Mouse (Mus musculus) limb, embryonic 11.5 days (tissue): Measurements from ENCODE around the gene Sptbn1. TPM values are rescaled to one million over a fixed set of nuclear protein-coding genes. Genes with fewer than 3 reads are reported as not detected.

Experiments
- ATAC-seq: fragments of 200-750 bp; cut with Nextera tagmentation; 2 replicates; pipeline ENCODE4 v1.8.0; 2017; ENCODE audit warnings: low read depth; ENCODE audit not compliant: insufficient number of reproducible peaks, low FRiP score, low TSS enrichment
- DNase-seq: peaks from one replicate; pipeline ENCODE4 v3.0.0-alpha.2; 2015; ENCODE audit warnings: low spot score
- H3K27ac ChIP-seq: fragments of 300-500 bp; sonication (generic); replicated peaks from 2 replicates; pipeline ENCODE4 v1.5.1; 2014; ENCODE audit warnings: low read depth, mild to moderate bottlenecking, low read length
- H3K27me3 ChIP-seq: fragments of 300-500 bp; sonication (generic); 2 replicates; pipeline ENCODE4 v1.6.1; 2014; ENCODE audit warnings: mild to moderate bottlenecking, low read length, mixed read lengths; ENCODE audit not compliant: control insufficient read depth, insufficient read depth
- H3K36me3 ChIP-seq: fragments of 300-500 bp; sonication (generic); 2 replicates; pipeline ENCODE4 v1.6.1; 2014; ENCODE audit warnings: mild to moderate bottlenecking, low read length, moderate library complexity, mixed read lengths; ENCODE audit not compliant: control insufficient read depth, insufficient read depth
- H3K4me1 ChIP-seq: fragments of 300-500 bp; sonication (generic); 2 replicates; pipeline ENCODE4 v1.6.1; 2014; ENCODE audit warnings: low read length, mixed read lengths; ENCODE audit not compliant: control insufficient read depth, insufficient read depth
- H3K4me2 ChIP-seq: fragments of 300-500 bp; sonication (generic); 2 replicates; pipeline ENCODE4 v1.6.1; 2014; ENCODE audit warnings: low read depth, mild to moderate bottlenecking, moderate library complexity; ENCODE audit not compliant: severe bottlenecking
- H3K4me3 ChIP-seq: fragments of 300-500 bp; sonication (generic); 2 replicates; pipeline ENCODE4 v1.5.1; 2014; ENCODE audit warnings: low read depth, low read length
- H3K9ac ChIP-seq: fragments of 300-500 bp; sonication (generic); 2 replicates; pipeline ENCODE4 v1.6.1; 2014; ENCODE audit warnings: mild to moderate bottlenecking, low read length
- H3K9me3 ChIP-seq: fragments of 300-500 bp; sonication (generic); 2 replicates; pipeline ENCODE4 v1.6.1; 2016; ENCODE audit warnings: low read length; ENCODE audit not compliant: control insufficient read depth
- WGBS: fragments of 180-500 bp; shearing (Covaris S2); extraction: QIAGEN DNeasy Blood & Tissue Kit; methylation state at CpG from one replicate; pipeline ENCODE4 v1.1.7; 2014; 5-methylcytosine and 5-hydroxymethylcytosine counted together
- polyA plus RNA-seq: library from polyadenylated mRNA; unstranded; fragments of >200 nt; fragmentation: Nextera tagmentation; extraction: Ambion mirVana; gene quantifications from 2 replicates; pipeline ENCODE4 v1.2.1, GENCODE M21; 2014

Gene Sptbn1
- polyA plus RNA-seq: 65.4 and 71.7 TPM in 2 replicates

DNA sequence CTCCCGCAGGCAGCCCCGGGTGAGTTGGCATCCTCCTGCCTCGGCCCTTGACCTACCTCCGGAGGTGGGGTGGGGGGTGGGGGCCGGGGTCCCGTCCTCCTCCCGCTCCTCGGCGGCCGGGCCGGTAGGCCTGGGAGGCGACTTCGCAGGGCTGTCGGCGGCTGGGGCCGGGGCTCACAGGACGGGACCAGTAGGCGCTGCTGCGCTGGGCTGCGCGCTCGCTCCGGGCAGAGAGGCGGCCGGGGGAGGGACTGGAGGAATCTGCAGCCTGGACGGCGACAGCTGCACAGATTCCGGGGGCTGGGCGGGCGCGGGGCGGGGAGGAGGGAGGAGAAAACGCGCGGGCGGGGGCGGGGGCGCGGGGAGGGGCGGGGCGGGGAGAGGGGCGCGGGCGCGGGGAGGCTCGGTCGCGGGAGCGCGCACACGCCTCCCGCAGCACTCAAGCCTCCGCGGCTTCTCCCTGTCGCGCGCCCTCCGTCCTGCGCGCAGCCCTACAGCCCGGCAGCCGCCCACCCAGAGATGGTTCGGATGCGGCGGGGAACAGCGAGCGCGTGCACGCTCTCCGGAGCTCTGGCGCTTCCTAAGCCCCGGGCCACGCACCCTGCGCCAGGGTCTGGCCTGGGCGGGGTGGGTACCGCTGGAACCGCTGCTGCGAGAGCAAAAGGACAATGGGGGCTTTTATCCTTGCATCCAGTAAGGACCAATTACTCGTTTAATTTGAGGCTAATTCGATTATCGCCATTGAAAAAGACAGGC, at the start of gene Sptbn1:
Gene Sptbn1, minus strand, starts transcription at position 284 of the 756 bp plus-strand sequence.
- peak within 1 kb of the TSS; percentile 96 for H3K4me3 ChIP-seq
- peak within 1 kb of the TSS; percentile 85 for H3K9ac ChIP-seq
- 0 out of 2 replicates have a peak, but pooled peaks cover 3% of the 10 kb centered on the region for H3K4me1 ChIP-seq
- peak within 1 kb of the TSS; percentile 86 for H3K4me2 ChIP-seq
- no peaks in the 10 kb centered on the region for H3K36me3 ChIP-seq
- H3K27me3 ChIP-seq: no peaks in the 10 kb centered on the region
- ATAC-seq: peak; percentile 96
- H3K9me3 ChIP-seq: no peaks in the 10 kb centered on the region
- peak; percentile 89 for DNase-seq
- under 1% methylated on average over 37 of the region's 81 CpGs for WGBS
- peak within 1 kb of the TSS; percentile 79 for H3K27ac ChIP-seq

DNA sequence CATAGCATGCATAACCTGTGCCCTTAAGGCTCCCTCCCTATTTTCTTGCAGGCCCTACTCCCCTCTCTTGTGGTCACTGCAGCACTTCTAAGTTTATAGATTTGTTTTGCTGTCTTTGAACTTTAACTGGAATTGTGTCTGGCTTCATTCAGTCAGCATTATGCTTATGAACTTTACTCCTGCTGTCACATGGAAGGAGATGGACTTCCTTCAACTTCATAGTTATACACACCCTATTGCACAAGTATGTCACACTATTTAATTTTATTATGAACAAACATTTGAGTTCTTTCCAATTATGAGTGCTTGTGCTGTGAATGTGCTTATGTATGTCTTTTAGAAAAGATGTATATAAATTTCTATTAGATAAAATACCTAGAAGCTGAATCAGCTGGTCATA, 26.3 kb upstream of the Sptbn1 start:
- Histone ChIP-seq H3K9ac (no peak overlapping the region), H3K4me1 (no peaks in the 10 kb centered on the region), H3K27me3 (no peaks in the 10 kb centered on the region), H3K9me3 (no peaks in the 10 kb centered on the region), H3K36me3 (no peaks in the 10 kb centered on the region), H3K27ac (no peak overlapping the region), H3K4me3 (no peak overlapping the region), H3K4me2 (no peak overlapping the region)
- ATAC-seq (no peak), DNase-seq (no peak)

DNA sequence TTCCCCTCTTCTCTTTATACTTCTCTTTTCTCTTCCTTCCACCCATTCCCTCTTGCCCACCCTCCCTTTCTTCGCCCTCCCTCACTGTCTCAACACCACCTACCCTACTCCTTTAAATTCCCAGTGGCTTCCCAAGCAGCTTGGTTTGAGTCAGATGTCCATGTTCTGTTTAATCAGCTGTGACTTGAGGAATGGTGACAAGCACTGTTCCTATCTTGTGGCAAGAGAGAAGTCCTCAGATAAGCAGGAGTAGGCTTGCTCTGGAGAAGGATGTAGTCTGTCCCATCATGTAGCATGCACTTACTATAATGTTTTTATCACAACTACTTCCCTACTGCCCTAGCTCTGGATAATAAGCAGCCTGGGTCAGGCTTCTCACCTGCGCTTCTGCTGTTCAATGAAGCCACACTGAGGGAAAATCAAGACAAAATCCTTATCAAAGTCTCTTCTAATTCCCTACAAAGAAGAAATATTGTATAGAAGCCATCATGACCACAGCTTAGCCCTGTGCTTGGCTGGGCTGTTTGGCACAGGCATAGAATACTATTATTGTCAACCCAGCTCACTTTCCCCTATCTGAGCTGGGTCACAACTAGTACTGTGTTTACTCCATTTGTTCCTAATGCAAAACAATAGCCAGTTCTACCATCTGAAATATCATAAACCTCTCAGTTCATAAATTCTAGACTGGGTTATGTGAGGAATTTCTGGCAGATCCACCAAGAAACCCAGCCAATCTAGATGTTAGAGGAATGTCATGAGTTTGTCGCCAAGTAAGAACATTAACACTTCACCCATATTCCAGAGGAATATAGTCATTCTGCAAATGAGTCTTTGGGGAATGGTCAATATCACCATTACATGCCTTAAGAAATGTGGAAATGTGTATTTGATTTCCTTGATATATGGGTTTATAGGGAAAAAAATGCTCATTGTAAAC, 24.5 kb upstream of the Sptbn1 start:
- DNase-seq (no peak), ATAC-seq (no peak)
- 85% methylated on average over 3 of the region's 3 CpGs for WGBS
- Histone ChIP-seq H3K4me2 (no peak overlapping the region), H3K4me1 (no peaks in the 10 kb centered on the region), H3K9me3 (no peaks in the 10 kb centered on the region), H3K36me3 (no peaks in the 10 kb centered on the region), H3K27me3 (no peaks in the 10 kb centered on the region), H3K4me3 (no peak overlapping the region), H3K27ac (no peak overlapping the region), H3K9ac (no peak overlapping the region)

DNA sequence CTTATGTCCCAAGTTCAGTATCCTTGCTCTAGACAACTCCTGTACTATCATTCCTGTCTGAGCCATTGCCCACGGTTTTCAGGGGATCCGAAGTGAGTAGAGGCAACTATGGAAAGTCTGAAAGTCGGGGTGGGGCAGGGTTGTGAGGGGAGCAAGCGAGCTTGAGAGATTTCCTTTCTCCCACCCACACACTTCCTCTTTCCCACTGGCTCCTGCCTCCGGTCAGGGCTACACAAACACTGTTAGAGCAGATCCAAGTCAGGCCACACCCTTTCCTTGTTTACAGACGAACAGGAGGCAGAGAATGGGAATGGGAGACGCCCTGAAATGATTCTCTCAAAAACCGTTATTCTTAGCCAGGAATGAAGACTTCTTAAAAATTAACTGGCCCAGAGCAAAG, 23.2 kb upstream of the Sptbn1 start:
- H3K4me1 ChIP-seq: no peaks in the 10 kb centered on the region
- H3K9me3 ChIP-seq: no peaks in the 10 kb centered on the region
- 56% methylated on average over 8 of the region's 8 CpGs for WGBS
- H3K9ac ChIP-seq: no peak overlapping the region
- H3K27me3 ChIP-seq: no peaks in the 10 kb centered on the region
- H3K27ac ChIP-seq: no peak overlapping the region
- no peak for ATAC-seq
- no peak for DNase-seq
- H3K36me3 ChIP-seq: no peaks in the 10 kb centered on the region
- no peak overlapping the region for H3K4me2 ChIP-seq
- H3K4me3 ChIP-seq: no peak overlapping the region

DNA sequence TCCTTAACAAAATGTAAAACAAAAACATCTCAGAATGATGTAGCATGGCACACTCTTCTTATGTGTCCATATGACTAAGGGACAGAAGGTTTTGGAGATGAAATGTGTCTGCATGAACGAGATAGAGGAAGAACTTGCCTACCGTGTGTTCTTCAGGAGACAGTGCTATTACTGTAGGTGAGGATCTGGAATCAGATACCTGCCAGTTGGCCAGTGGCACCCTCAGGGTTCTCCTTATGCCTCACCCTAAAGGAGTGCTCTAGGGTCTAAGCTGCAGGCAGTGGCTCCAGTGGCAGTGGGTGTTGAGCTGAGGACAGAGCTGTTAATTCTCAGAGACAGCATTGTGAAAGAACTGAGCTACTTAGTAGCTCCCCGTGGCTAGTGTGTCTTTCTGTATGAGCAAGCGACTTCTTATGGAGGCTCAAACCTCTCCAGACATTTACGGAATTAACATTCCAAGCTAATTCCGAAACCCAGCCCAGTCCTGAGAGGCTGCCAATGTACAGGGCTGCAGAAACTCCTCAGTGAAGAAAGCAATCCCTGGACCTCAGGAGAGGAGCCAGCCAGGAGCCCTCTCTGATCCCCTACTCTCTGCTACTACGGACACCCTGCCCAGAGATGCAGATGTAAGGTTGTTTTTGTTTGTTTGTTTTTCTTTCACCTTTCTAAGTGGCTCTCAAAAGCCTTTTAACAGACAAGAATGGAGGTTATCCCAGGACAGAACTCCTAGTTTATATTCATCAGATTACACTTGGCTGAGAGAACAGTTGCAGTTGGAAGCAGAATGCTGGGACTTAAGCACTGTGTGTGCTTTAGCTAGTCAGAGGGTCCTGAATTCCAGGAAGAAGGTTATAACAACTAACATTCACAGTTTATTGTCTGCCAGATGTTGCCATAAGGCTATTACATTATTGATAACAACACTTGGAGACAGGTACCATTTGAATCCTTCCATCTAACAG, 21.8 kb upstream of the Sptbn1 start:
- Histone ChIP-seq H3K4me2 (no peak overlapping the region), H3K9me3 (no peaks in the 10 kb centered on the region), H3K9ac (no peak overlapping the region), H3K4me3 (no peak overlapping the region), H3K27me3 (no peaks in the 10 kb centered on the region), H3K36me3 (no peaks in the 10 kb centered on the region), H3K4me1 (no peaks in the 10 kb centered on the region), H3K27ac (no peak overlapping the region)
- WGBS: 64% methylated on average over 7 of the region's 7 CpGs
- ATAC-seq (no peak), DNase-seq (no peak)

DNA sequence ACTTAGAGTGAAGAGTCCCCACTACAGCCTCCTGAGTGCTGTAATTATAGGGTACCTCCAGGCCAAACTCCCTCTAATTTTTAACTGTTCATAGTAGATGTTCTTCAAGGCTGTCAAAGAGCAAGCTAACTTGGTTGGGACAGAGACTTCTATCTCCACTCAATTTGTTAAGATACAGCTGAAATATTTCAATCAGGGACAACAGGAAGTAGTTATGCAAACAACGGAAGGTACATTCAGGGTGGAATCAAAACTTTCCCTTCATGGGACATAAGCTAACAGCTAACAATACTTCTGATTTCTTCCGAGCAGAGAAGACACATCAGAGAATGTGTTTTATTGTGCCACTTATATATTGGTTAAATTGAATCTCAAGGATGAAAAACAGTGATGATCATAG, 20.1 kb upstream of the Sptbn1 start:
- Histone ChIP-seq H3K27me3 (no peaks in the 10 kb centered on the region), H3K4me1 (no peaks in the 10 kb centered on the region), H3K4me3 (no peak overlapping the region), H3K9me3 (no peaks in the 10 kb centered on the region), H3K4me2 (no peak overlapping the region), H3K9ac (no peak overlapping the region), H3K36me3 (no peaks in the 10 kb centered on the region), H3K27ac (no peak overlapping the region)
- DNase-seq (no peak), ATAC-seq (no peak)
- WGBS: 85% methylated on average over 2 of the region's 2 CpGs

DNA sequence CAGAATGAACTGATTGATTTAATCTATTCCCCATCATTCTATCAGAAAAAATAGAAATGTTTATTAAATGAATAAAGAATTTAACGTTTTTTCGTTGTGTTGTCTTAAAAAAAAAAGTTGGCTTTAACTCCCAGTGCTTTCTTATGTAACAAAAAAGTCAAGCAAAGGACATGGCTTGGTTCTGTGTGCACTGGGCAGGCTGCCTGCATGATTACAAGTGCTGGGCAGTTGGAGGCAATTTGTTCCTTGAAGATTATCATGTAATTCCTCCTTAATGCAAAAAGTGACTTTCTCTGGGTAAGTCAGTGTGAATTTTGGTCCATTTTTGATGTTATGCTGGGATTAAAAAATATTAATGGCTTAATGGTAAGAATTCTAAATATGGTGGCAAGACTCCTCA, 15.7 kb upstream of the Sptbn1 start:
- no peak for ATAC-seq
- WGBS: 66% methylated on average over 2 of the region's 2 CpGs

DNA sequence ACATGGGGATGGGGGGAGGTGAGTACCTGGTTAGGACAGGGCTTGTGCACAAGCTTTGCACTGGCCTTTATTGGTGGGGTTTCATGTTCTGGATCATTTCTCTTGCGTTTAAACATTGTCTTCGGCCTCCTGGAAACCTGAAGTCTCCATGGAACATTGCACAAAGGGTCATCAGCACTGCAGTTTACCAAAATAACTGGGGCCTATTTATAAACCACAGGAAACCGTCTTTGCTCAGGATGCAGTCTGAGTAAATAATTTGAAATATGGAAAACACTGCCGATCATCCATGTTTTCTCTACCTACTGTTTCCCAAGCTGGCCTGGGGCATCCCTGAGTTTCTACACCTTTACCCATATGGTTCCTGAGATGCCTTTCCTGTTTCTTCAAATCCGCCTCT, 13.1 kb upstream of the Sptbn1 start:
- Histone ChIP-seq H3K27ac (no peak overlapping the region), H3K36me3 (no peaks in the 10 kb centered on the region), H3K27me3 (no peaks in the 10 kb centered on the region), H3K4me3 (no peak overlapping the region), H3K9ac (no peak overlapping the region), H3K9me3 (no peaks in the 10 kb centered on the region), H3K4me2 (no peak overlapping the region), H3K4me1 (no peaks in the 10 kb centered on the region)
- 75% methylated on average over 5 of the region's 5 CpGs for WGBS
- no peak for DNase-seq
- no peak for ATAC-seq

More for the DNA sequence above, 15.7 kb upstream of the Sptbn1 start:
- no peak overlapping the region for H3K9ac ChIP-seq
- H3K9me3 ChIP-seq: no peaks in the 10 kb centered on the region
- H3K36me3 ChIP-seq: no peaks in the 10 kb centered on the region
- no peak overlapping the region for H3K4me2 ChIP-seq
- H3K4me1 ChIP-seq: no peaks in the 10 kb centered on the region
- H3K27ac ChIP-seq: no peak overlapping the region
- no peaks in the 10 kb centered on the region for H3K27me3 ChIP-seq
- DNase-seq: no peak
- no peak overlapping the region for H3K4me3 ChIP-seq
